Mouse (Mus musculus) E14TG2a.4 (cell line): ENCODE measurements around the gene Zfp65.
"Not testable (repeated sequence)": the region's sequence is repeated elsewhere in the genome, so short reads cannot be mapped to it uniquely, and the experiment has no call there.

ENCODE experiments used
- H3K27me3 ChIP-seq: 2 replicates; pipeline ENCODE4 v1.6.1; 2014; ENCODE audit warnings: low read length, control low read depth; ENCODE audit not compliant: insufficient read depth
- H3K36me3 ChIP-seq: 2 replicates; pipeline ENCODE4 v1.6.1; 2014; ENCODE audit warnings: low read length, control low read depth; ENCODE audit not compliant: insufficient read depth
- H3K4me1 ChIP-seq: replicated peaks from 2 replicates; pipeline ENCODE4 v1.6.1; 2014; ENCODE audit warnings: low read depth, low read length, control low read depth
- H3K4me3 ChIP-seq: replicated peaks from 2 replicates; pipeline ENCODE4 v1.5.1; 2014; ENCODE audit warnings: mild to moderate bottlenecking, low read length
- H3K9me3 ChIP-seq: 2 replicates; pipeline ENCODE4 v1.6.1; 2014; ENCODE audit warnings: low read length, control low read depth
- CTCF ChIP-seq: conservative IDR thresholded peaks from 2 replicates; pipeline ENCODE4 v1.5.1; 2014; ENCODE audit warnings: low read length
- NANOG ChIP-seq: IDR thresholded peaks from 2 replicates; pipeline ENCODE4 v1.6.1; 2014; ENCODE audit warnings: borderline replicate concordance, low read length, mixed read lengths
- POU5F1 ChIP-seq: IDR thresholded peaks from 2 replicates; pipeline ENCODE4 v1.6.1; 2014; ENCODE audit warnings: low read length, borderline replicate concordance

The Zfp65 gene

DNA sequence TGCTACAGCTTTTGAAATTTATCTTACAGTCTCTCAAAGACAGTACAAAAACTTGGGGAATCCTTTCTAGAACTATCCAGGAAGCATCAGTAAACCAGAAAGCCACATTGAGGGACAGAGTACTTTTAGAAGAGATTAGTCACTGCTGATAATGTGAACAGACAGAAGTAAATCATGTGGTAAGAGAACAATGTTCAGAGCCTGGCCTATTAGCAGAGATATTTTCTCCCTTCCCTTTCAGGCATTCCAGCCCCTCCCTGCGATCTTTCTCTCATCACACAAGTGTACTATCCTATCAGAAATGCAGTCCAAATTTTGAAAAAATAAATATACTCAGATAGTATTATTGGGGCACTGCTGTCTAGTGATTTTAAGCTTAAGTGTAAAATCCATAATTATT is 867 bp downstream of the Zfp65 start:
- Histone ChIP-seq H3K36me3 (no peaks in the 10 kb centered on the region), H3K4me3 (0 out of 2 replicates have a peak overlapping the region, but pooled peaks have one; percentile 73), H3K9me3 (peaks cover 34% of the 10 kb centered on the region), H3K4me1 (peaks cover 28% of the 10 kb centered on the region), H3K27me3 (no peaks in the 10 kb centered on the region)
- TF ChIP-seq NANOG (no peak), CTCF (no peak), POU5F1 (no peak)

DNA sequence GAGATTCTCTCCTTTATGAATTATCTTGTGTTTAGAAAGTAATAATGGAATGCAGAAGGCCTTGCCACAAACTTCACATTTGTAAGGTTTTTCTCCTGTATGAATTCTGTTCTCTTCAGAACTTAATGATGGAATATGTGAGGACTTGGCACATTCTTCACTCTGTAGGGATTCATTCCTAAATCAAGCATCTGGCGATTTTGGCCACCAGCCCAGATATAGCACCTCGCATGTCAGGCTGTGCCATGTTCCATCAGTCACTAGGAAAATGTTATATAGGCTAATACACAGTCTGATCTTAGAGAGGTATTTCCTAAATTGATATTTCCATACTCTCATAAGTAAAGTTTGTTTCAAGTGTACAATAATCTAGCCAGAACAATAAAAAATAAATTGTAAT is 3.6 kb downstream of the Zfp65 start:
- not testable (repeated sequence) for H3K4me3 ChIP-seq, H3K36me3 ChIP-seq, H3K27me3 ChIP-seq, H3K9me3 ChIP-seq
- H3K4me1 ChIP-seq: peaks cover 31% of the 10 kb centered on the region

DNA sequence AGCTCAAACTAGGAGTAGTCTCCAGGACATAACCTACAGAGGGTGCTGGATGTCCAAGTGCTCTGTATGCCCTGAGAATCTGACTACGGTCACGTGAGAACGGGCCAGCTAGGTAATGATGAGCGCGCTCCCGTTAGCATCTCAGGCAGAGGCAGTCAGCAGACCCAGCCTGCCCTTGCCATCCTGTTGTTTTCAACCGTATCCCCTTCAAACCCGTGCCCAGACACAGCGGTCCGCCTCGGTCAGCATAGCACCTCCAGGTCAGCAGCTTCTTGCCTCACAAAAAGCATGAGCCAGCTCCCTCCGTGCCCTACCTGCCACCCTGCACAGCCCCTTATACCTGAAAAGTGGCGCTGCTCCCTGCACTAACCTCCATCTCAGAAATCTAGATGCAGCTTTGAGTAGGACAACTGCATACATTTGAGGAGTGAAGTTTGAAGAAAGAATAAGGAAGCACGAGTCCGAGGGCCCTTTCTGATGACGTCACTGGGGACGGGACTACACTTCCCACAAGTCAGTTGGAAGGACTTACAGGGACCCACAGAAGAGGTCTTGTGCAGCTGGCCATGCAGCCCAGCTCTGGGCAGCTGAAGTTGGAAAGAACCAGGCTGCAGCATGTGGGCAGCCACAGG is 5.0 kb downstream of the Zfp65 start:
- Histone ChIP-seq H3K27me3 (no peaks in the 10 kb centered on the region), H3K36me3 (peaks cover 8% of the 10 kb centered on the region; the same call in 1 of the 2 replicates), H3K9me3 (no peaks in the 10 kb centered on the region), H3K4me1 (peaks cover 20% of the 10 kb centered on the region), H3K4me3 (peak overlapping the region; percentile 94)
- TF ChIP-seq POU5F1 (no peak), NANOG (no peak), CTCF (no peak)

DNA sequence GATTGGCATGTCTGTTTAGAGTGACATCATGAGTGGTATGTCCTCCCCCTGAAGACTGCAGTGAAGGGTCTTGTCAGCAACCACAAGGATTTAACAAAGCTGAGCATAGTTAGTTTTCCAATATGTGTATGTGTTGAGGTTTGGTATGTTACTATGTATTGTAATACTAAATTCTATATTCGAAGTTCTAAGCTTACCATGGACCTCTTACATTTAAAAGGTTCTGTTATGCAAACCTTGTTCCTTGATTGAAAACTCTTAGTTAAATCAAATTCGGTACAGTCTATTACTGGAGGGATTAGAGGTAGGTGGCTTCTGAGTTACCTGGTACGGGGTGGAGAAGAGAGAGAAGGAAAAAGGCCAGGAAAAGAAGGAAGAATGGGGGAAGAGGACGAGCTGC is 42.0 kb downstream of the Zfp65 start, which contains the start of gene Zfp738:
Gene Zfp738 (minus strand): TSS at position 101 of the 400 bp plus-strand sequence.
- Histone ChIP-seq H3K9me3 (no peaks in the 10 kb centered on the region), H3K4me3 (no peak within 1 kb of the TSS), H3K36me3 (no peaks in the 10 kb centered on the region), H3K4me1 (no peaks in the 10 kb centered on the region; the same call in 1 of the 2 replicates), H3K27me3 (no peaks in the 10 kb centered on the region; the same call in 1 of the 2 replicates)
- no peak for TF ChIP-seq NANOG
- no peak for TF ChIP-seq CTCF
- TF ChIP-seq POU5F1: no peak

DNA sequence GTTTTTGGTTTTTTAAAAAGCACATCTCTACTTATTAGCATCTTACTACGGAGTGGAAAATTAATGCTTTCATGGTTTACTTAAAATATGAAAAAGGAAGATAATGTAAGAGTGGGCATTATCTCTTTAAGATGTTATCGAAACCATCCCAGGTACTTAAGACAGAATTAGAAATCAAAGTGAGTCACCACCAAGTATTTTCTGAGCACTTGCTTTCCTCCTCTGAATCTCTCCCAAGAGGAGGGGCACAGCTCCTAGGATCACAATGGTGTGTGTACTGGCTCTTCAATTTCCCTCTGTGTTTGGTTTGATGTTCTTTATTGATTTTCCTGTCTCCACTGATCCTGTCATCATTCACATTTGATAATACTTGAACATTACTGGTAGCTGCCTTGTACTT is 45.1 kb downstream of the Zfp65 start:
- H3K27me3 ChIP-seq, H3K4me1 ChIP-seq, H3K36me3 ChIP-seq, H3K9me3 ChIP-seq: not testable (repeated sequence)
- H3K4me3 ChIP-seq: peak overlapping the region; percentile 88

DNA sequence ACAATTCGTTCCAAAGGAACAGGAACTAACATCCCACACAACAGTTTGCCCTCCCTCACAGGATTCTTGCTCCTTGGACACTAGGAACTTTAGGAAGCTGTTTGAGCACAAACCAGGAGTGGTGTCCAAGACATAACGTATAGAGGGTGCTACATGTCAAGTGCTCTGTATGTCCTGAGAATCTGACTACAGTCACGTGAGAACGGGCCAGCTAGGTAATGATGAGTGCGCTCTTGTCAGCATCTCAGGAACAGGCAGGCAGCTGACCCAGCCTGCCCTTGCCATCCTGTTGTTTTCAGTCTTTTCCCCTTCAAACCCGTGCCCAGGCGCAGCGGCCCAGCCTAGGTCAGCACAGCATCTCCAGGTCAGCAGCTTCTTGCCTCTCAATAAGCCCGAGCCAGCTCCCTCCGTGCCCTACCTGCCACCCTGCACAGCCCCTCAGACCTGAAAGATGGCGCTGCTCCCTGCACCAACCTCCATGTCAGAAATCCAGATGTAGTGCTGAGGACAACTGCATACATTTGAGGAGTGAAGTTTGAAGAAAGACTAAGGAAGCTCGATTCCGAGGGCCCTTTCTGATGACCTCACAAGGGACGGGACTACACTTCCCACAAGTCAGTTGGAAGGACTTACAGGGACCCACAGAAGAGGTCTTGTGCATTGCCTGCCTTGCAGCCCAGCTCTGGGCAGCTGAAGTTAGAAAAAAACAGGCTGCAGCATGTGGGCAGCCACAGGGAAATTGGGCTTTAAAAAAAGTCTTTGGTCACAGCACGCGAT is 45.8 kb downstream of the Zfp65 start:
- not testable (repeated sequence) for H3K9me3 ChIP-seq, H3K4me1 ChIP-seq, H3K27me3 ChIP-seq, H3K36me3 ChIP-seq
- H3K4me3 ChIP-seq: peak overlapping the region; percentile 88

DNA sequence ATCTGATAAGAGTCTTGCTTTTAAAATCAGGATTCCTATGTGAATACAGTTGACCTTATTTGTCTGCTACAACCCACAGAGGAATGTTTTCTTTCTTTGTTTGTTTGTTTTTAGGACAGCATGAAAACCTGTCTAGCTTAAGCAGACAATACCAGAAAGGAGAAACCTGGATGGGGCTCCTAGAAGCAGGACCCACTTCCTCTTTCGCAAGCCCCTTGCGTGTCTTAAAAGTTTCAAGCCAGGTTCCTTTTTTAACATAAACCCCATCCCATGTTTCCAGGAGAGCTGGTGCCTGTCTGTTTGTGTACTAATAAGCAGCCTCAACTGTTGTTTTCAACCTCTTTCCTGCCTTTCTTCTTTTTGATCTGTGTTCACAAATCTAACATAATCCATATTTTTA is 54.1 kb downstream of the Zfp65 start:
- no peaks in the 10 kb centered on the region for H3K4me1 ChIP-seq
- H3K27me3 ChIP-seq: no peaks in the 10 kb centered on the region
- no peaks in the 10 kb centered on the region for H3K9me3 ChIP-seq
- no peak overlapping the region for H3K4me3 ChIP-seq
- TF ChIP-seq CTCF: no peak
- TF ChIP-seq NANOG: no peak
- no peak for TF ChIP-seq POU5F1
- H3K36me3 ChIP-seq: peaks cover 4% of the 10 kb centered on the region; the same call in 1 of the 2 replicates
